Mouse (Mus musculus) retina, adult 2 months (tissue): ENCODE data around the gene Veph1.

Experiments used
- DNase-seq: peaks from one replicate; pipeline ENCODE4 v3.0.0-alpha.2; 2012; ENCODE audit warnings: low read depth, low spot score

Veph1 gene

DNA sequence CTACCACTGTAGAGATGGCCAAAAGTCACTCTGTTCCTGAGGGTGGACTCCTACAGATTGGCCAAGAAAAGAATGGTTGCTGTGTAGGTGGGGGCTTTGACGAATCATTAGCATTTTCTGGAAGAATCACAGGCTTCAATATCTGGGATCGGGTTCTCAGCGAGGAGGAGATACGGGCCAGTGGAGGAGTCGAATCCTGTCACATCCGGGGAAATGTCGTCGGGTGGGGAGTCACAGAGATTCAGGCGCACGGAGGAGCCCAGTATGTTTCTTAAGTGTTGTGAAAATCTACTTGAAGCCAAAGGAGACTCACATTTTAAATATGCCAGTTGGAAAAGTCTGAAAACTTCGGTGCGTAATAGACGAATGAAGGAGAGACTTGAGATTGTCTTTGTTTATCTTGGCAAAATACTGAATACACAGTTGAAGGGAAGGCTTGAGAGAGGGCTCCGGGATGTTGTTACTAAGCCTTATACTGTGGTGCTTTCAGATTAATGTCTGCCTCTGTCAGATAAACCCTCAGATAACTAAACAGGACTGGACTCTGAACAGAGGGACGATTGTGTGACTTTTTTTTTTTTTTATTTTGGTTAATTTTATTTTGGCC is 71.6 kb downstream of the Veph1 start:
- no peak for DNase-seq

DNA sequence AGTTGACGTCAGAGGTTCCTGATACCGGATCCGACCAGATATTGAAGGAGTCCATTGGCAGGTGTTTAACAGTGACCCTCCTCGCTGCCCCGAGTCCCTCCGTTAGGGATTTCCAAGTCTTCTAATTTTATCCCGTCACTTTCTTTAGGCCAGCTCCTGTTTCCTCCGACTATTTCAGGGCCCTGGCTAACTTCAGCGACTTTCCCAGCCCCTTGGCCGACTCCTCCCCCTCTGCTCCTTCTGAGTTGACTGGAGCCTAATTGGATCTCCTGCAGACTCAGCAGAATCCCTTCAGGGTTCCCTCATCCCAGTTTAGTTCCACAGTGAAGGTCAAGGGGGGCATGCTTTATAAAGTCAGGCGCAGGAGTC is 75.4 kb downstream of the Veph1 start:
- no peak for DNase-seq

DNA sequence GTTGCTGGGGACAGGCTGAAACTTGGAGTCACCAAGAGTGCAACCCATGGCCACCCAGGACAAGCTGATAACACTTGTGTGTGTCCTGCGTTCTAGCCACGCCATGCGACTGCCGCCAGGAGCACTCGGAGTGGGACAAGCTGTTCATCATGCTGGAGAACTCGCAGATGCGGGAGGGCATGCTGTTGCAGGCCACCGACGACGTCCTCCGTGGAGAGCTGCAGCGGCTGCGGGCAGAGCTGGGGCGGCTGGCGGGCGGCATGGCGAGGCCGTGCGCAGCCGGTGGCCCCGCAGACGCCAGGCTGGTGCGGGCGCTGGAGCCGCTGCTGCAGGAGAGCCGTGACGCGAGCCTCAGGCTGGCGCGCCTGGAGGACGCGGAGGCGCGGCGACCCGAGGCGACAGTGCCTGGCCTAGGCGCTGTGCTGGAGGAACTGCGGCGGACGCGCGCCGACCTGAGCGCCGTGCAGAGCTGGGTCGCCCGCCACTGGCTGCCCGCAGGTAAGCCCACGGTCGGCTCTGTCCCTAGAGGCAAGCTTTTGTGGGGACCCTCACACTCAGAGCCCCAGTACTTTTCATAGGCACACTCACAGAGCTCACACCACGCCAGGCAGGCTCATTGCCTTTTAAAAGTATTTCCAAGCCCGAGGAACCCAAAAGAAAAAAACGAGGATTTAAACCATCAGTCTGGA is 75.9 kb downstream of the Veph1 start:
- no peak for DNase-seq

DNA sequence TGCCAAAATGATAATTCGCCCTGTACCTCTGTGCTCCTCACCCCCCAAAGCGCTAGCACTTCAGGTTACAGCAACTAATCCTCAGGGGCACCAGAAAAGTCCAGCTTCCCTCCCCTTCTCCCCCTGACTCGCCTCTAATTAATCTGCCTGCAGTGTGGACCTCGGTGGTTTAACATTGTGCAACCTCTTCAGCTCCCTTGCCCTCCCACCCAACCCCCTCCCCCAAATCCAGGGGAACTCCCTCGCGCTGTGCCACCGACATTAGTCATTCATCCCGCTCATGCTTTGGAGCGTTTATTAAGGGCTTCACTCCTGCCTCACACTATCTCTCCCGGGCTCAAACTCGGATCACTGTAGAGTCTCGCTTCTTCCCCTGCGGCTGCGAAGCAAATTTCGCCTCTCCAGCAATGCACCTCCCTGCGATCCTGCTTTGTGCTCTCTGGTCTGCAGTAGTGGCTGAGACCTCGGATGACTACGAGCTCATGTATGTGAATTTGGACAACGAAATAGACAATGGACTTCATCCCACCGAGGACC is 76.9 kb downstream of the Veph1 start, which contains the start of gene Ptx3:
Gene Ptx3, plus strand, starts transcription at position 256 of the 537 bp plus-strand sequence.
- DNase-seq, result no peak

DNA sequence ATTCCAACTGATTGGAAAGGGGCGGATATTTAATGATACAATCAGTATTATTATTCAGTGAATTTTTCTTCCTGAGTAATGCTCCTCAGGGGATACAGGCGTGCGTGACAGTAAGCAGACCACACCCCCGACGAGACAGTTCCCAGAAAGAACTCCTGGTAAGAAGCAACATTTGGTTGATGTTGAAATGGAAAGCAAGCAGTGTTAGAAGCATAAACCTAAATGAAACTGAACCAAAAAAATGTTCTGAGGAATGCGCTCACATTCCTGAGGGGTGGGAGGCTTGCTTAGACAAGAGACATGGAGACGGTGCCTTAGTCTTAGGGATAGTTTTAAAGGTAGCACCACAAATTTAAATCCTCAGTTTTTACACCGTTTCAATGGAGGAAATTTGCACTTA is 80.9 kb downstream of the Veph1 start:
- no peak for DNase-seq

DNA sequence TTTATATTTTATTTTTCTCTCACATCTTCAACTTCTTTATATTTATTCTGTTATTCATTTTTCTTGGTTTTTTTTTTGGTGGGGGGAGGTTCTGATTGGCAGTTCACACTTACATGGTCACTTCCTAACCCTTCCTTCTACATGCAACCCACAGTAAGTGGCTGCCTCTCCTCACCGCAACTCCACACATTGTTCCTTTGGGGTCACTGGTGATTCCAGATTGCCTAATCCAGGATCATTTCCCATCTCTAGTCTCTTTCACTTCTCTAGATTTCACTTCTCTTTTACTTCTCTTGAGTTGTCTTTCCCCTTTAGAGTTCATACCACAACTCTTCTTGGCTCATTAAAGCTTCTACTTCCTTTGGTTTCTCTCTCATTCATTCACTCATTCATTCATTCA is 83.1 kb downstream of the Veph1 start:
- no peak for DNase-seq

DNA sequence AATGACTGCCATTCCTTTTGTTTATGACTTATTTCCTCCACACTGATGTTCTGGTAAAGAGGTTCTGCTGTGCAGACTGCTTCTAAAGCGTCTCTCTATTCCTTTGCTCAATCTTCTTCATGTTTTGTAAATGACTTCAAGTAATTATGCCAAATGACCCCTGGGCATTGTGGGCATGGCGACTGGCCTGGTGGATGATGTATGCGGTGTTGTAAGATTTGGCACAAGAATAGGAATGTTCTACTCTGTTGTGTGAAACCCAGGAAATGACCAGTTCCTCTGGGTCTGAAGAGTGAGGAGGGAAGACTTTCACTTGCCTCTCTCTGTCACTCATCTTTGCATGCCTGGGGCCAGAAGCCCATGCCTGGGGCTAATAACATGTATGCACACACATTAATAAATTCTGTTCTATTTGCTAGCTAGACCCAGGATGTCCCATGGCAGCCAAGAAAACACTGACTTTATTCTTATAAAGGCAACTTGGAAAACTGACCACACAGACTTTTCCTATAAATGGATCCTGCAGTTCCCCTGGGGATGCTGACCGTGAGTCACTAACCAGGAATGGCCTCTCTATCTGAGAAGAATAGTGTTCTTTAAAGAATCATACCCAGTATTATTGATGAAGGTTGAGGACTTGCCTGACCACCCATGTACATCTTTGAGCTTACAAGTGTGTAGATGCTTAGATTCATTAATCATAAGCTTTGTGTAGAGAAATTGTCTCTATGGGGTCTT is 87.6 kb downstream of the Veph1 start:
- DNase-seq, result no peak

DNA sequence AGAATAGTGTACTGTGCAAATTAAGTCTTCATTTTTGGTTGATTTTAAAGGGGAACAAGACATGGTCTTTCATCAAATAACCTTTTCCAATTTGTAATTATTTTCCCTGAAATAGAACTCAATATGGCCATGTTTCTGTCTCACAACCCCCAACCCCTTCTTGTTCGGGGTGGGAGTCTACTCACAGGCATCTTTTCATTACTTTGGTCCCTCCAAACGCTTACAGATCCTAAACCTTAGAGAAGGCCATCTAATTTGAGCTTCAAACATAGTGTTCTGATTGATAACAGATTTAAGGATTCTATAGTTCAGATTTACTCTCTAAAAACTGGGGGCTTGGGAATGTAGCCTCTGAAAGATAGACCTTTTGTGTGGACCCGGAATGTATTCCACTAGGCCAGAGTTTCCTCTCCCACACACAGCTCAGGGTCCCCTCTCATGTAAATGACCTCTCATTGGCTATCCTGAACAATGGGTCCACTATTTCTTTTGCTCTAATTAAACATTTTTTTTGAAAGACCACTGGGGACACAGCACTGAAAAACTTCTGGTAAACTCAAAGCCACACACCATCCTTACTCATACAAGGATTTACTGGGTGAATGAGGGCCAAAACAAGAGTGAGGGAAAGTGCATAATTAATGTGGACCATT is 102.6 kb downstream of the Veph1 start:
- DNase-seq, result no peak

DNA sequence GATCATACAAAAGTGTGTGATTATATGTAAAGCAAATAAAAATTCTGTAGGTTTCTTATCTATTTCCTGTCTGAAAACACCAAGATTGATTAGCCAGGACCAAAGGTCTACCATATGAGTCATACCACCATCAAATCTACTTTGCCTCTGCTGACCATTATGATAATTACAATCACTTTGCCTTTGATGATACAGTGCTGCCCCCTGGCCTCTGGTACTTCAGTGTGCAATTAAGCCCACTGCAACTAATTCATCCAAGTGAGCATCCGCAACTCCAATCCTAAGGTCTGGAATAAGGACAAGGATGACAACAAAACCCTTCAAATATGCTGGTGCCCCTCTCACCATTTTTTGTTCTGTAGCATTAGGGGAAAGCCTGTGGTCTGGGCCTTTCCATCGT is 117.0 kb downstream of the Veph1 start:
- no peak for DNase-seq

DNA sequence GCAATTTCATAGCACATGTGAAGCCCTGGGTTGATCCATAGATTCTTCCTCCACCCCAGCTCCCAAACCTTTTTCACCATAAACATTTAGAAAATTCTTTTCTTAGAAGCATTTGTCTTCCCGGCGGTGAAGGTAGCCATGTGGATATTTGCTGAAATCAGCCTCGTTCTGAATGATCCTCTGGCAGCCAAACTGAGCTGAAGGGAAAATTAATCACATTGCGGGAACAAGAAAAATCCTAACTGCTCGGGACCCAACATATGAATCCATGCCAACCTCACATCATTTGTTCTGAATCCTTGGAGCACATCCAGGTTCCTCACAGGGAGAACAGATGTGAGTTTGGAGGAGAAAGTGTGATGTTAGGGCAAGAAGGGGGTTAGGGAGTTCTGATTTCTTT is 123.7 kb downstream of the Veph1 start:
- no peak for DNase-seq

DNA sequence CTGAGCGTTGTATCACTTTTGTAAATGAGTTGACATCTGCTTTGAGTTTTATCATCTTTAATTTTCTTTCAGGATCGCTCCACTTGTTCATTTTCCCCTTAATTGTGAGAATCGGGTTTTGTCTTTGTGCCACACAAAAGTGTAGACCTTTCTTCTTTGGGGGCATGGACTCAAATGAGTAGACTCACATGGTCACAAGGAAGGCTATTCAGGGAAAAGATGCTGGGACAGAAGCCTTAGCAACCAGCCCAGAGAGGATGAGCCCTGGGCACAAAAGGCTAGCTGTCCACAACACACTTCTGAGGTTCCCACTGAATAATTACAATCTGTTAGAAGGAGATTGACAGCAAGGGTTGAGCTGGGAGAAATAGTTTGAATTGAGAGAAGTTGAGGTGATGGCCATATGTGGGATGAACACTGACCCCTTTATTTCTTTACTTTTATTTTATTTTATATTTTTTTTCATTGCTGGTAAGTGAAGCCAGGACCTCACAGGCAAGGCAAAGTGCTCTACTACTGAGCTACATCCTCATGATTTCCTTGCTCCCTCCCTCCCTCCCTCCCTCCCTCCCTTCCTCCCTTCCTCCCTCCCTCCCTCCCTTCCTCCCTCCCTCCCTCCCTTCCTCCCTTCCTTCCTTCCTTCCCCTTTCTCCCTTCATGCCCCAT is 126.6 kb downstream of the Veph1 start:
- no peak for DNase-seq

DNA sequence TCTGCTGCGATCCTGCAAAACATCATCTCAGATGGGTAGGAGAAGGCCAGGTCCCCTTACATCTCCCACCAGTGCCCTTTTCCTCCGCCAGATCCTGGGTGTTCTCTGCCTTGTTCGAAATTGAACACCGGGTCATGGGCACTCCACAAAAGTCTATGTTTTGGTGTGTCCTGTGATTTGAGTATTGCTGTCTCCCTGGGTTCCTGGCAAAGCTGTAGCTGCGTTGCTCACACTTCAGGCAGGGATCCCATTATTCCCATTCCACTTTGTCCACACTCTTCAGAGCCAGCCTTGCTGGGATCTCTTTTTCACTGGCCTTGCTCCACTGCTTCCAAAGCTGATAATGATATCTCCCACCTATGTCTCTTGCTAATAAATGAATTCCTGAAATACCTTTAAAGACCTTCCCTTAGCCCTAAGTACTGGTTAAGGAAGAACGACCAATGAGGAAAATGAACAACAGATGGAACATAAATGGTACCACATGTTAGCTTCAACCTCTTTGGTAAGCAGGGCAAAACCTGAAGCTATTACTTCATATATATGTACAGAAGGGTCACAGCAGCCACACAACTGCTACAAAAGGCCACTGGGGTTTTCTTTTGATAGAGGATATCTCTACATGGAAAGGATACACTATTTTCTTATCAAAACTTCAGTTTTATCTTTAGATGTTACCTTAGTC is 129.9 kb downstream of the Veph1 start:
- DNase-seq, result no peak

DNA sequence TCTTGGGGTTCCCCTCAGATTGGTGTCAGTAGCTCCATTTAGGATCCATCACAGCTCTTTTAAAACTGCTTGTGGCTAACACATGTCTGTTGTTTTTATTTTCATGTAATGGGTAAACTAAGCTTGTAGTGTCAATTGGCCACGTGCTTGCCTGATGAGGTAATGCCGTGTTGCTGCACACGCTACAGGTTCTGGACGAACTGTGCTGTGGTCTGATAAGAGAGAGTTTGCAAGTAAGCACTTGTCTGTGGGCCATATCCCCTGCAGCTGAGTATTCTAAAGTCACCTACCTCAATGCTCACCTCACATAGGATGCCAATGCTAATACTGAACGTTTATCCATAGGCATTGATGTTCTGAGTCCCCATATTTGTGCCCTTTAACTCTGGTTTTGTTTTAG is 131.6 kb downstream of the Veph1 start:
- no peak for DNase-seq

DNA sequence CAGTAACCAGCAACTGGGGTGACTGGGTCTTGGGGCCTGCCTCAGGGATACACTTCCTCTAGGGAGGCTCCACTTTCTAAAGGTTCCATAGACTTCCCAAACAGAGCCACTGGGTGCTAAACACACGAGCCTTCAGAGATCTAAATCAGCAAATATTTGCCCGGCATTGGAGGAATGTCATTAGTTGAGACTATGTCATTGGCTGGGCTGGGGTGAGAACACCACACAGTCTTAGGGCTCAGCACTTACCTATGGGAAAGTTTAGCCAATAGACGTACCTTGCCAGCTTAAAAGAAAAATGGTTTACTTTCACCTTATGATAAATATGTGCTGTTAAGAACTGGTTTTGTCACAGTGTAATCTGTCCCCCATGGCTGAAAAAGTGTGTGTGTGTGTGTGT is 132.1 kb downstream of the Veph1 start:
- no peak for DNase-seq

DNA sequence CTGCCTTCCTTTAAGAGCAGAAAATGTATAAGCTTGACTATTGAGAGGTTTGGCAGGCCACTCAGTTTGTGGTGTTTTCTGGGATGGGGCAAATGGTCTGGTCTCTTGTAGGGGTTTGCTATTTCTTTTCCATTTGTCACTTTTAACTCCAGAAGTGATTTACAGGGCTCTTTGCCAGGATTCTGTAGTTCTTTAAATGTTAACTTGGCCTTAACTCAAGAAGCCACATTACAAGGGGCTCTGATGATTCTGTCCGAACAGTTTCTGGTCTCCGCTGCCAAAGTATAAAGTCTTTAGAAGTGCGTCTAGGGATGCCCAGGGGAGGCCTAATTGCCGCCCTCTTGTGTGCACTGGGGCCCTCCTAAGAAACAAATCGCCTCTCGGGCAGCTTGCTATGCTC is 134.0 kb downstream of the Veph1 start:
- no peak for DNase-seq

DNA sequence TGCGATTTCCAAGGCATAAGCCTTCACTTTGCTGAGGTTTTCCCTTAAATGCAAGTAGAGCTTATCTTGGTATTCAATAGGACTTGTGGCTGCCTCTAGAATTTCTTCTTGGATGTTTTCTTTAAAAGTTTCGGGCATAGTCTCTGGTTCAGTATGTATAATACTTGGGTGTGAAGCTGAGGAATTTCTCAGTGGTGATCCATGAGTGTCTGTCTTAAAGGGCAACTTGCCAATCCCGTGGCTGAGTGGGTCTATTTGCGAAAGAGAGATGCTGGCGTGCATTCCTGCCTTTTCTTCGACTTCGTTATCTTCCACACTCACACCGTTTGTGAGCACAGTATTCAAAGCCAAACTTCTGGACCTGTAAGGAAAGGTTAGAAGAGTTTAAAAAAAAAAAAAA is 138.7 kb downstream of the Veph1 start:
- DNase-seq, result no peak

DNA sequence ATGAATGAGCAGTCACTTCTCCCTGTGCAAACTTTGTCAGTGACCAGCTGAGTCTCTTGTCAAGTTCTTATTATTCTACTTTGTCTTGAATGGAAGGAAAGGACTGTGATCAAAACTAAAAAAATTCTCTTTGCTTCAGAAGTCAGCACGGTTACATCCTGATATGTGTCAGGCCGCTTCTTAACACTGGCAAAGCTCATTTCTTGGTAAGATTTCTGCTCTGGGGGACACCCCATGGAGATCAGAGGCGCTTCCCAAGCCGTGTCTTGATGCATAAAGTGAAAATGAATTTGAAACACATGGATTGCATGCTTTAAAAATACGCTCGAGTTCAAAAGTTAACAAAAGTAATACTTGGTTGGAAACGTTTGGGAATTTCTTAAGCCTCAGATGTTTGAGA is 159.0 kb downstream of the Veph1 start:
- DNase-seq, result no peak

DNA sequence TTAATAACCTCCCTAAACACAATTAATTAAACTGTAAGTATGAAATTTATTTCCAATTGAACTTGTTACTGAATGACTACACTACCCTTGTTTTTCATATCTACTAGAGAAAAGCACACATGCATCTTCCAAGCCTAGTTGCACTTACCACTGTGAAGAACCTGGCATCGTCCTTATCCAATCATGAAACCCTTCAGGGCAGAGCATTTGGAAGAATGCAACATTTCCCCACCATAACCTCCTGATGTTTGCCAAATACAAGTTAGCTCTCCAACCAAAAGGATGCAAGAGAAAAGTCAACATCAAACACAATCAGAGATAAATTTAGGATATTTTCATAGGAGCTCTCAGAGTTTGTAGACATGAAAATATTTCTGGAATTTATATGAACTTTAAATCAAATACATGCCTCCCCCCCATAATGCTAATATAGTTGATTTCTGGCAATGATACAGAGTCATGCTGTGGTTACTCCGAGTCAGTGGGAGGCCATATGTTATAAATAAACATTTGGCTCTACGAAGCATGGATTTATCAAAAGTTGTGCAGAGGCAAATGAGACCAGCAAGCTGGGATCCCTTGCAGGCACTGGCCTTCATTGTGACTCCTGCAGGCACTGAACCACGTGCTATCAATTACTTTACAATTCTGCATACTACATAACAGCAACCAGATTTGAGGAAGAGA is 165.2 kb downstream of the Veph1 start:
- DNase-seq, result no peak

DNA sequence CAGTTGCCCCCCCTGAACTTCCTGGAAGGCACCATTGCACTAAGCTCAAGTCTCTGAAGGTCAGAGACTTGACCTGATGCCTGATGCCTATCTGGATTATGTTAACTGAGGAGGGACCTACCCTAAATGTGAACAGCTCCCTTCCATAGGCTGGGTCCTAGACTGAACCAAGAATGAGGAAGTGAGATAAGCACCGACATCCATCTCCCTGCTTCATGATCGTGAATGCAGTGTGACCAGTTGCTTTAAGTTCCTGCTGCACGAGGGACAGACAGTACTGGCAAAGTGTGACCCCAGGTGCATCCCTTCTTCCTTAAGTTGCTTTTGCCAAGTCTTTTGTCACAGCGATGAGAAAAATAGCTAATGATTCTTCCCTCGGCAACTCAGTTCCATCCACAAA is 166.9 kb downstream of the Veph1 start:
- no peak for DNase-seq

DNA sequence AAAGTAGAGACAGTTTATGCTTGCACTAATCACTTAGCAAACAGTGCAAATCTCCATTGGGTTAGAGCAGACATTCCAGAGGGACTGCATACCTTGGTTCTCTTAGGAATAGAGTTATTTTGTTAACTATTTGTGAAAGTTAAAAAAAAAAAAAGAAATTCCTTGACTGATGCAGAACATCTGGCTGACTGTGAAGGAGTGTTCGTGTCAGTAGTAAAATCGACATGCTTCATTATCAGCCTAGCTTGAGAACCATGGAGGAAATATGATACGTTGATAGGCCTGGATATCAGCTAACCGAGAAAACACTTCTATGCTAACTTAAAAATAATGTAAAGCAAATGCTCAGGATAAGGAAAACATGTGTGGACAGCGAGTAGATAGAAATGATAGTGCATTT is 191.1 kb downstream of the Veph1 start:
- DNase-seq, result no peak

DNA sequence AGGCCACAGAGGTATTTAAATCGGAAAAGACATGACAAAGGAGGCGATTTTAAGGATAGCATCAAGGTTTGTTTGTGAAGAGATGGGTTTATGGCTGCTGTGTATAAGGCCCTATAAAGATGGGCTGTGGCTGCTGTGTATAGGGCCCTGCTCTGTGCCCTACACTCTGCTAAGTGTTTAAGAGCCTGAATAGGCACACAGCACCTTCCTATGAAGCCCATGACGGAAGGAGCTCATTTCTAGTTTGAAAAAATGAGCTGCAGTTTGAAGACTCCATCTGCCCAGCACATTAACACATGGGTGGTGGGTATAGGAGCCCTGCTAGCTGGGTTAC is 194.1 kb downstream of the Veph1 start:
- no peak for DNase-seq
